Mouse (Mus musculus): ENCODE data around the gene Vmn1r43. TPM values are rescaled to one million over a fixed set of nuclear protein-coding genes. Genes with fewer than 3 reads are reported as not detected.
"Not testable (repeated sequence)": the region's sequence is repeated elsewhere in the genome, so short reads cannot be mapped to it uniquely, and the experiment has no call there.

Vmn1r43 gene
- polyA plus RNA-seq (2012; rRNA removed): not detected in 2 replicates

- DNase-seq (ENCODE audit: low read depth): not testable (repeated sequence)
Observed at GRCm38 (mm10) chr6:89876313-89876712, at the start of gene Vmn1r43, which contains the start of gene Vmn1r42. Vmn1r43 (minus strand) TSS chr6:89876413. Vmn1r42 (minus strand) TSS chr6:89876413.

DNA sequence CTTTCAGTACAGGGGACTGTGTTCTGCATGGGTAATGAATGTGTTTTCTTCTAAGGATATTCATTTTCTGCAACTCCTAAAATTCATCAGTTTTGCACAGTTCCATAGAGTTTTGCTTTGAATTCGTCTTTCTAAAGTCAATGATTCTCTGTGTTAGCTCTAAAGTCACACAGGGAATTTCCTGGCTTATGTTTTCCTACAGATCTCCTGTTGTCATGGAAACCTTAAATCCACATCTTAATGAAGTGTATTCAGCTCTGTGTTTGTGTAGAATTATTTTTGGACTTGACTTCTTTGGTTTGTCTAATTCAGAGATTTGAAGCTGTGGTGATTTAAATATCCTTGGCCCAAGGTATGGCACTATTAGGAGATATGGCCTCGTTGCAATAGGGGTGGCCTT lies 7.6 kb upstream of the Vmn1r43 start:
- peak; percentile 0 for DNase-seq (ENCODE audit: low read depth)
- TF ChIP-seq POLR2A (IDR thresholded peaks at IDR 0.05; ENCODE audit: borderline replicate concordance, extremely low read depth, insufficient read depth, insufficient read length, poor library complexity, severe bottlenecking): no peak
- no peak for TF ChIP-seq CTCF (IDR thresholded peaks at IDR 0.05; ENCODE audit: borderline replicate concordance, extremely low read depth, insufficient read depth, insufficient read length)

GRCm38 (mm10) chr6:89883360-89883759 lies 7.1 kb upstream of the Vmn1r43 start, which contains the start of gene Vmn1r44:
Vmn1r44 (plus strand) TSS chr6:89883660.
- no peak for DNase-seq (ENCODE audit: low read depth)
- TF ChIP-seq CTCF (IDR thresholded peaks at IDR 0.05; ENCODE audit: borderline replicate concordance, extremely low read depth, insufficient read depth, insufficient read length): no peak
- no peak for TF ChIP-seq POLR2A (IDR thresholded peaks at IDR 0.05; ENCODE audit: borderline replicate concordance, extremely low read depth, insufficient read depth, insufficient read length, poor library complexity, severe bottlenecking)

GRCm38 (mm10) chr6:89880867-89881266 lies 4.7 kb upstream of the Vmn1r43 start:
- TF ChIP-seq CTCF (IDR thresholded peaks at IDR 0.05; ENCODE audit: borderline replicate concordance, extremely low read depth, insufficient read depth, insufficient read length): no peak
- no peak for DNase-seq (ENCODE audit: low read depth)

GRCm38 (mm10) chr6:89876963-89877362 lies 750 bp upstream of the Vmn1r43 start:
- DNase-seq (ENCODE audit: low read depth): no peak
- no peak for TF ChIP-seq POLR2A (IDR thresholded peaks at IDR 0.05; ENCODE audit: borderline replicate concordance, extremely low read depth, insufficient read depth, insufficient read length, poor library complexity, severe bottlenecking)
- TF ChIP-seq CTCF (IDR thresholded peaks at IDR 0.05; ENCODE audit: borderline replicate concordance, extremely low read depth, insufficient read depth, insufficient read length): no peak

DNA sequence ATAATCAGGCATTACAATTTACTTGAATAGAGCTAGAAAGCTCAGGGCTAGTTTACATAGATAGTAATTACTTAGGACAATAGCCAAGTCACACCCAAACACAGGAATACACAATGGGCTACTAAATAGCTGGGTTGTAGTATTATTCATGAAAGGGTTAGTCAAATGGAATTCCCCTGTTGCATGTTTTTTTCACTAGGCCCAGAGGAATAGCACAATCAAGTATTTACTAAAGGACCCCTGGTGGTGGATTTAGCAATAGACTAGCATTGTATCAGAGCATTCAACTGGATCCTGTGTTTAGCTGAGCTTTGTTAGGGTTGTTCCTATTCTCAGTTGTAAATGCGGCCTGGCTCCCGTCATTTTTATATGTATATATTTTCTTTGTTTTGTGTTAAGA lies 8.2 kb downstream of the Vmn1r43 start:
- DNase-seq (ENCODE audit: low read depth): no peak
- TF ChIP-seq CTCF (IDR thresholded peaks at IDR 0.05; ENCODE audit: borderline replicate concordance, extremely low read depth, insufficient read depth, insufficient read length) (no peak), POLR2A (IDR thresholded peaks at IDR 0.05; ENCODE audit: borderline replicate concordance, extremely low read depth, insufficient read depth, insufficient read length, poor library complexity, severe bottlenecking) (no peak)

DNA sequence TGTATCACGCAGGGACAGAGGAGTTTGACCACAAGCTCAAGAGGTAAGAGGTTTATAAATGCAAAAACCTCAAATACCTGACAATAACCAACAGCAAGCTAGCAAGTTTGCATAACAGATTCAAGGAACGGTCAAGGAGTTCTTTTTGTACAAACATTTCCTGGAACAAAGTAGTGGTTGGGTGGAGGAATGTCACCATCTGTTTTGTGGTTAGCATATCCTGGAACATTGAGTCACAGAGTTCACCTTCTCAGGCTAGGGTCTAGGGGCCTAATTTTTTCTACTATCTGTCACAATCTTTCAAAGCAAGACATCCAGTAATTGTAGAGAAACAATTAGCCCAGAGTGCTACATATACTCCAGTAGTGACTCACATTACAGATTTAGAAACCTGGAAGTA lies 8.9 kb downstream of the Vmn1r43 start:
- TF ChIP-seq POLR2A (IDR thresholded peaks at IDR 0.05; ENCODE audit: borderline replicate concordance, extremely low read depth, insufficient read depth, insufficient read length, poor library complexity, severe bottlenecking) (no peak), CTCF (IDR thresholded peaks at IDR 0.05; ENCODE audit: borderline replicate concordance, extremely low read depth, insufficient read depth, insufficient read length) (no peak)
- DNase-seq (ENCODE audit: low read depth): no peak

DNA sequence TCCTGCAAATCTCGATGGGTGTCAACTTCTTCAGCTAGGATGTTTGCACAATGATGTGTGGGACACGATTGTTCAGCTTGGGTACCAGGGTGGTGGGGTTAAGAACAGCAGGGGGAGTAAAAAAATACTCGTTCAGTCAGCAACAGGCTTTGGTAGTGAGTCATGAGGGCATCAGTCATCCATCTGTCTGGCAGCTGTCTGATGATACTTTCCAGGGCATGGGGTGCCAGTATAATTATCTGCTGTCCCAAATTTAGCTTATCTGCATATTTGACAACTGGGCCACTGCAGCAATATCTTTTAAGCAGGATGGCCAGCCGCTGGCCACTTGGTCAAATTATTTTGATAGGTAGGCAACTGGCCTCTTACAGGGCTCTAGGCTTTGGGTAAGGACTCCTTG lies 12.4 kb downstream of the Vmn1r43 start:
- no peak for DNase-seq (ENCODE audit: low read depth)
- TF ChIP-seq POLR2A (IDR thresholded peaks at IDR 0.05; ENCODE audit: borderline replicate concordance, extremely low read depth, insufficient read depth, insufficient read length, poor library complexity, severe bottlenecking): no peak
- TF ChIP-seq CTCF (IDR thresholded peaks at IDR 0.05; ENCODE audit: borderline replicate concordance, extremely low read depth, insufficient read depth, insufficient read length): no peak

GRCm38 (mm10) chr6:89859839-89860238 lies 16.4 kb downstream of the Vmn1r43 start:
- DNase-seq (ENCODE audit: low read depth): no peak
- TF ChIP-seq POLR2A (IDR thresholded peaks at IDR 0.05; ENCODE audit: borderline replicate concordance, extremely low read depth, insufficient read depth, insufficient read length, poor library complexity, severe bottlenecking) (no peak), CTCF (IDR thresholded peaks at IDR 0.05; ENCODE audit: borderline replicate concordance, extremely low read depth, insufficient read depth, insufficient read length) (no peak)

- DNase-seq (ENCODE audit: low read depth): no peak
- TF ChIP-seq CTCF (IDR thresholded peaks at IDR 0.05; ENCODE audit: borderline replicate concordance, extremely low read depth, insufficient read depth, insufficient read length) (no peak), POLR2A (IDR thresholded peaks at IDR 0.05; ENCODE audit: borderline replicate concordance, extremely low read depth, insufficient read depth, insufficient read length, poor library complexity, severe bottlenecking) (no peak)
Observed at GRCm38 (mm10) chr6:89857552-89857951, 18.7 kb downstream of the Vmn1r43 start.

Other genes starting within 250 kb of the Vmn1r43 start
- 9.6 and 11.0 TPM in 2 replicates for gene Txnrd3, start 232.4 kb downstream of the Vmn1r43 start, polyA plus RNA-seq (2012; rRNA removed)
- gene Vmn1r40, start 168.9 kb downstream of the Vmn1r43 start, polyA plus RNA-seq (2012; rRNA removed): 0.05 TPM in 1 of 2 replicates, not detected in the other
- not detected in 2 replicates for gene Vmn1r41, start 135.6 kb downstream of the Vmn1r43 start, polyA plus RNA-seq (2012; rRNA removed)
- not detected in 2 replicates for gene Vmn1r42, start within 50 bp of the Vmn1r43 start, polyA plus RNA-seq (2012; rRNA removed)
- gene Vmn1r44, start 7.2 kb upstream of the Vmn1r43 start, polyA plus RNA-seq (2012; rRNA removed): not detected in 2 replicates
- gene Vmn1r45, start 64.2 kb upstream of the Vmn1r43 start, polyA plus RNA-seq (2012; rRNA removed): not detected in 2 replicates
- not detected in 2 replicates for gene Vmn1r46, start 92.9 kb upstream of the Vmn1r43 start, polyA plus RNA-seq (2012; rRNA removed)
- gene Vmn1r47, start 139.7 kb upstream of the Vmn1r43 start, polyA plus RNA-seq (2012; rRNA removed): not detected in 2 replicates
- gene Vmn1r48, start 160.4 kb upstream of the Vmn1r43 start, polyA plus RNA-seq (2012; rRNA removed): not detected in 2 replicates
- gene Vmn1r49, start 202.1 kb upstream of the Vmn1r43 start, polyA plus RNA-seq (2012; rRNA removed): not detected in 2 replicates
- not detected in 2 replicates for gene Vmn1r50, start 225.0 kb upstream of the Vmn1r43 start, polyA plus RNA-seq (2012; rRNA removed)
- gene Vmn1r51, start 246.2 kb upstream of the Vmn1r43 start, polyA plus RNA-seq (2012; rRNA removed): not detected in 2 replicates